Mouse (Mus musculus) forebrain, embryonic 10.5 days (tissue): ENCODE measurements around the gene Nln. TPM values are rescaled to one million over a fixed set of nuclear protein-coding genes. Genes with fewer than 3 reads are reported as not detected.

ENCODE experiments used
- DNase-seq: peaks from one replicate; pipeline ENCODE4 v3.0.0-alpha.2; 2017; ENCODE audit warnings: low spot score; ENCODE audit errors: extremely low spot score
- H3K27ac ChIP-seq: fragments of 300-500 bp; sonication (generic); 2 replicates; pipeline ENCODE4 v1.5.1; 2016; ENCODE audit warnings: mild to moderate bottlenecking
- H3K27me3 ChIP-seq: fragments of 300-500 bp; sonication (generic); 2 replicates; pipeline ENCODE4 v1.6.1; 2016; ENCODE audit warnings: mild to moderate bottlenecking; ENCODE audit not compliant: poor library complexity, severe bottlenecking
- H3K36me3 ChIP-seq: fragments of 300-500 bp; sonication (generic); replicated peaks from 2 replicates; pipeline ENCODE4 v1.6.1; 2016; ENCODE audit warnings: mild to moderate bottlenecking, moderate library complexity
- H3K4me1 ChIP-seq: fragments of 300-500 bp; sonication (generic); 2 replicates; pipeline ENCODE4 v1.6.1; 2016
- H3K4me3 ChIP-seq: fragments of 300-500 bp; sonication (generic); 2 replicates; pipeline ENCODE4 v1.5.1; 2016; ENCODE audit warnings: mild to moderate bottlenecking, moderate library complexity
- H3K9me3 ChIP-seq: fragments of 300-500 bp; sonication (generic); 2 replicates; pipeline ENCODE4 v1.6.1; 2016; ENCODE audit warnings: mild to moderate bottlenecking, moderate library complexity
- WGBS: fragments of 180-500 bp; shearing (Covaris S2); methylation state at CpG from one replicate; pipeline ENCODE4 v1.1.7; 2016; 5-methylcytosine and 5-hydroxymethylcytosine counted together
- polyA plus RNA-seq: library from polyadenylated mRNA; unstranded; fragments of >200 nt; fragmentation: Nextera tagmentation; extraction: Ambion mirVana; gene quantifications from 2 replicates; pipeline ENCODE4 v1.2.1, GENCODE M21; 2016

The Nln gene
- 17.1 and 17.5 TPM in 2 replicates for polyA plus RNA-seq

- peak within 1 kb of the TSS; percentile 86 for H3K4me3 ChIP-seq
- peaks cover 5% of the 10 kb centered on the region for H3K9me3 ChIP-seq
- H3K27ac ChIP-seq: peak within 1 kb of the TSS; percentile 87
- no peaks in the 10 kb centered on the region for H3K27me3 ChIP-seq
- WGBS: 0% methylated on average over 44 of the region's 44 CpGs
- H3K4me1 ChIP-seq: peaks cover 34% of the 10 kb centered on the region
- H3K36me3 ChIP-seq: peaks cover 9% of the 10 kb centered on the region
- peak; percentile 91 for DNase-seq
These were observed at the start of gene Nln, which contains the start of gene Sgtb for GRCm38 (mm10) chr13:104109288-104109815. TSS of gene Nln (minus strand) at chr13:104109614. TSS of gene Sgtb (plus strand) at chr13:104109741.

GRCm38 (mm10) chr13:104155686-104156085 lies 46.3 kb upstream of the Nln start:
- 89% methylated on average over 1 of the region's 1 CpGs for WGBS
- no peak overlapping the region for H3K27ac ChIP-seq
- peaks cover 78% of the 10 kb centered on the region for H3K36me3 ChIP-seq
- H3K27me3 ChIP-seq: no peaks in the 10 kb centered on the region
- H3K4me1 ChIP-seq: no peaks in the 10 kb centered on the region
- H3K4me3 ChIP-seq: no peak overlapping the region
- H3K9me3 ChIP-seq: no peaks in the 10 kb centered on the region
- no peak for DNase-seq

GRCm38 (mm10) chr13:104155106-104155505 lies 45.7 kb upstream of the Nln start:
- DNase-seq: no peak
- H3K9me3 ChIP-seq: no peaks in the 10 kb centered on the region
- H3K4me1 ChIP-seq: no peaks in the 10 kb centered on the region
- whole genome bisulfite sequencing: 92% methylated on average over 7 of the region's 7 CpGs
- no peak overlapping the region for H3K4me3 ChIP-seq
- H3K27me3 ChIP-seq: no peaks in the 10 kb centered on the region
- H3K27ac ChIP-seq: no peak overlapping the region
- H3K36me3 ChIP-seq: peaks cover 80% of the 10 kb centered on the region

GRCm38 (mm10) chr13:104154180-104154579 lies 44.8 kb upstream of the Nln start:
- H3K4me3 ChIP-seq: no peak overlapping the region
- 98% methylated on average over 5 of the region's 5 CpGs for WGBS
- no peaks in the 10 kb centered on the region for H3K4me1 ChIP-seq
- H3K27me3 ChIP-seq: no peaks in the 10 kb centered on the region
- H3K9me3 ChIP-seq: no peaks in the 10 kb centered on the region
- DNase-seq: no peak
- H3K27ac ChIP-seq: no peak overlapping the region
- peaks cover 79% of the 10 kb centered on the region for H3K36me3 ChIP-seq

GRCm38 (mm10) chr13:104145646-104146045 lies 36.2 kb upstream of the Nln start:
- H3K4me1 ChIP-seq: no peaks in the 10 kb centered on the region
- DNase-seq: no peak
- 92% methylated on average over 3 of the region's 3 CpGs for whole genome bisulfite sequencing
- H3K27me3 ChIP-seq: no peaks in the 10 kb centered on the region
- no peak overlapping the region for H3K27ac ChIP-seq
- no peaks in the 10 kb centered on the region for H3K9me3 ChIP-seq
- H3K36me3 ChIP-seq: peaks cover 98% of the 10 kb centered on the region
- H3K4me3 ChIP-seq: no peak overlapping the region

GRCm38 (mm10) chr13:104144871-104145270 lies 35.5 kb upstream of the Nln start:
- no peak overlapping the region for H3K4me3 ChIP-seq
- no peaks in the 10 kb centered on the region for H3K4me1 ChIP-seq
- H3K36me3 ChIP-seq: peaks cover 99% of the 10 kb centered on the region
- H3K27me3 ChIP-seq: no peaks in the 10 kb centered on the region
- H3K27ac ChIP-seq: no peak overlapping the region
- 87% methylated on average over 9 of the region's 9 CpGs for WGBS
- DNase-seq: no peak
- H3K9me3 ChIP-seq: no peaks in the 10 kb centered on the region

- Histone ChIP-seq H3K4me3 (no peak overlapping the region), H3K4me1 (peaks cover 3% of the 10 kb centered on the region; the same call in 1 of the 2 replicates), H3K27me3 (no peaks in the 10 kb centered on the region), H3K27ac (no peak overlapping the region), H3K9me3 (no peaks in the 10 kb centered on the region), H3K36me3 (peaks cover 72% of the 10 kb centered on the region)
- 45% methylated on average over 13 of the region's 13 CpGs for WGBS
- DNase-seq: peak; percentile 70
These were observed 30.2 kb upstream of the Nln start for GRCm38 (mm10) chr13:104139369-104140209.

GRCm38 (mm10) chr13:104134510-104135085 lies 25.2 kb upstream of the Nln start:
- H3K27ac ChIP-seq: no peak overlapping the region
- H3K36me3 ChIP-seq: peaks cover 30% of the 10 kb centered on the region
- H3K4me1 ChIP-seq: peaks cover 4% of the 10 kb centered on the region; the same call in 1 of the 2 replicates
- no peaks in the 10 kb centered on the region for H3K27me3 ChIP-seq
- WGBS: 80% methylated on average over 4 of the region's 4 CpGs
- no peak overlapping the region for H3K4me3 ChIP-seq
- H3K9me3 ChIP-seq: no peaks in the 10 kb centered on the region
- DNase-seq: no peak

GRCm38 (mm10) chr13:104132561-104132960 lies 23.1 kb upstream of the Nln start:
- peaks cover 26% of the 10 kb centered on the region for H3K36me3 ChIP-seq
- 90% methylated on average over 2 of the region's 2 CpGs for WGBS
- no peak for DNase-seq
- no peak overlapping the region for H3K4me3 ChIP-seq
- H3K27ac ChIP-seq: no peak overlapping the region
- H3K9me3 ChIP-seq: no peaks in the 10 kb centered on the region
- peaks cover 4% of the 10 kb centered on the region; the same call in 1 of the 2 replicates for H3K4me1 ChIP-seq
- H3K27me3 ChIP-seq: no peaks in the 10 kb centered on the region

- Histone ChIP-seq H3K4me3 (no peak overlapping the region), H3K4me1 (peaks cover 9% of the 10 kb centered on the region), H3K27ac (no peak overlapping the region), H3K27me3 (no peaks in the 10 kb centered on the region), H3K9me3 (no peaks in the 10 kb centered on the region), H3K36me3 (peaks cover 3% of the 10 kb centered on the region; the same call in 1 of the 2 replicates)
- 96% methylated on average over 20 of the region's 20 CpGs for WGBS
- DNase-seq: no peak
These were observed 14.4 kb upstream of the Nln start for GRCm38 (mm10) chr13:104123662-104124381.

- WGBS: 78% methylated on average over 17 of the region's 17 CpGs
- no peaks in the 10 kb centered on the region for H3K27me3 ChIP-seq
- no peak overlapping the region for H3K4me3 ChIP-seq
- H3K27ac ChIP-seq: no peak overlapping the region
- H3K36me3 ChIP-seq: peaks cover 8% of the 10 kb centered on the region
- H3K9me3 ChIP-seq: no peaks in the 10 kb centered on the region
- H3K4me1 ChIP-seq: peaks cover 9% of the 10 kb centered on the region
- DNase-seq: no peak
These were observed 12.8 kb upstream of the Nln start for GRCm38 (mm10) chr13:104122078-104122840.

GRCm38 (mm10) chr13:104114827-104115226 lies 5.4 kb upstream of the Nln start:
- peaks cover 12% of the 10 kb centered on the region for H3K36me3 ChIP-seq
- H3K4me3 ChIP-seq: no peak overlapping the region
- peaks cover 21% of the 10 kb centered on the region for H3K4me1 ChIP-seq
- WGBS: 92% methylated on average over 2 of the region's 2 CpGs
- no peaks in the 10 kb centered on the region for H3K27me3 ChIP-seq
- no peaks in the 10 kb centered on the region for H3K9me3 ChIP-seq
- H3K27ac ChIP-seq: no peak overlapping the region
- no peak for DNase-seq
